Mouse (Mus musculus): ENCODE data around the gene Abhd15. TPM values are rescaled to one million over a fixed set of nuclear protein-coding genes. Genes with fewer than 3 reads are reported as not detected.

The Abhd15 gene
- polyA plus RNA-seq, 1 experiment from 2014 or later = 4.3 TPM

- Histone ChIP-seq H3K27ac (ENCODE audit: low read length) (no peak overlapping the region), H3K4me3 (ENCODE audit: low read depth, low read length) (no peak overlapping the region), H3K4me2 (replicated peaks; ENCODE audit: low read depth, low read length) (no peak overlapping the region), H3K4me1 (ENCODE audit: insufficient read depth, low read depth, low read length) (no peaks in the 10 kb centered on the region), H3K9ac (replicated peaks; ENCODE audit: low read depth) (no peak overlapping the region), H3K9me3 (ENCODE audit: low read length) (no peaks in the 10 kb centered on the region), H3K36me3 (ENCODE audit: insufficient read depth, low read length) (peaks cover 29% of the 10 kb centered on the region), H3K27me3 (replicated peaks; ENCODE audit: insufficient read depth, low read length) (no peaks in the 10 kb centered on the region)
- WGBS = 72% methylated on average over 6 of the region's 6 CpGs
- ATAC-seq (no peak), DNase-seq (ENCODE audit: low spot score) (no peak)
- TF ChIP-seq EP300 (IDR thresholded peaks at IDR 0.05) (no peak), CTCF (IDR thresholded peaks at IDR 0.05) (no peak)
These were observed 8.0 kb upstream of the Abhd15 start for GRCm38 (mm10) chr11:77506941-77507340.

- peaks cover 29% of the 10 kb centered on the region for H3K36me3 ChIP-seq (ENCODE audit: insufficient read depth, low read length)
- H3K4me3 ChIP-seq (ENCODE audit: low read depth, low read length) = no peak overlapping the region
- H3K27ac ChIP-seq (ENCODE audit: low read length) = no peak overlapping the region
- DNase-seq (ENCODE audit: low spot score) (no peak), ATAC-seq (no peak)
- no peak overlapping the region for H3K4me2 ChIP-seq (replicated peaks; ENCODE audit: low read depth, low read length)
- no peak overlapping the region for H3K9ac ChIP-seq (replicated peaks; ENCODE audit: low read depth)
- WGBS = 71% methylated on average over 4 of the region's 4 CpGs
- no peak for TF ChIP-seq CTCF (IDR thresholded peaks at IDR 0.05)
- TF ChIP-seq EP300 (IDR thresholded peaks at IDR 0.05) = no peak
- H3K27me3 ChIP-seq (replicated peaks; ENCODE audit: insufficient read depth, low read length) = no peaks in the 10 kb centered on the region
- H3K4me1 ChIP-seq (ENCODE audit: insufficient read depth, low read depth, low read length) = peaks cover 3% of the 10 kb centered on the region; the same call in 1 of the 2 replicates
- no peaks in the 10 kb centered on the region for H3K9me3 ChIP-seq (ENCODE audit: low read length)
These were observed 7.5 kb upstream of the Abhd15 start for GRCm38 (mm10) chr11:77507426-77507825.

GRCm38 (mm10) chr11:77508068-77509021 lies 6.6 kb upstream of the Abhd15 start:
- no peaks in the 10 kb centered on the region for H3K27me3 ChIP-seq (replicated peaks; ENCODE audit: insufficient read depth, low read length)
- no peak overlapping the region; the same call in 1 of the 2 replicates for H3K9ac ChIP-seq (replicated peaks; ENCODE audit: low read depth)
- H3K9me3 ChIP-seq (ENCODE audit: low read length) = no peaks in the 10 kb centered on the region
- H3K4me2 ChIP-seq (replicated peaks; ENCODE audit: low read depth, low read length) = peak overlapping the region; percentile 71
- peaks cover 24% of the 10 kb centered on the region; the same call in 1 of the 2 replicates for H3K36me3 ChIP-seq (ENCODE audit: insufficient read depth, low read length)
- no peak for TF ChIP-seq EP300 (IDR thresholded peaks at IDR 0.05)
- TF ChIP-seq CTCF (IDR thresholded peaks at IDR 0.05) = peak; percentile 94
- H3K27ac ChIP-seq (ENCODE audit: low read length) = no peak overlapping the region
- ATAC-seq (peak; percentile 76), DNase-seq (ENCODE audit: low spot score) (peak; percentile 92)
- H3K4me3 ChIP-seq (ENCODE audit: low read depth, low read length) = 0 out of 2 replicates have a peak overlapping the region, but pooled peaks have one; percentile 20
- H3K4me1 ChIP-seq (ENCODE audit: insufficient read depth, low read depth, low read length) = peaks cover 5% of the 10 kb centered on the region; the same call in 1 of the 2 replicates
- 19% methylated on average over 48 of the region's 49 CpGs for WGBS

- WGBS = 62% methylated on average over 5 of the region's 5 CpGs
- ATAC-seq (no peak), DNase-seq (ENCODE audit: low spot score) (no peak)
- H3K27me3 ChIP-seq (replicated peaks; ENCODE audit: insufficient read depth, low read length) = 0 out of 2 replicates have a peak, but pooled peaks cover 4% of the 10 kb centered on the region
- no peaks in the 10 kb centered on the region for H3K9me3 ChIP-seq (ENCODE audit: low read length)
- 0 out of 2 replicates have a peak, but pooled peaks cover 9% of the 10 kb centered on the region for H3K36me3 ChIP-seq (ENCODE audit: insufficient read depth, low read length)
- H3K4me1 ChIP-seq (ENCODE audit: insufficient read depth, low read depth, low read length) = peaks cover 23% of the 10 kb centered on the region
- H3K4me2 ChIP-seq (replicated peaks; ENCODE audit: low read depth, low read length) = no peak overlapping the region
- no peak overlapping the region for H3K9ac ChIP-seq (replicated peaks; ENCODE audit: low read depth)
- no peak overlapping the region for H3K27ac ChIP-seq (ENCODE audit: low read length)
- no peak overlapping the region for H3K4me3 ChIP-seq (ENCODE audit: low read depth, low read length)
- TF ChIP-seq EP300 (IDR thresholded peaks at IDR 0.05) (no peak), CTCF (IDR thresholded peaks at IDR 0.05) (no peak)
These were observed 3.6 kb upstream of the Abhd15 start for GRCm38 (mm10) chr11:77511336-77511735.

- Histone ChIP-seq H3K9ac (replicated peaks; ENCODE audit: low read depth) (peak overlapping the region; percentile 46), H3K27ac (ENCODE audit: low read length) (peak overlapping the region; percentile 68), H3K4me3 (ENCODE audit: low read depth, low read length) (peak overlapping the region; percentile 68), H3K36me3 (ENCODE audit: insufficient read depth, low read length) (no peaks in the 10 kb centered on the region), H3K27me3 (replicated peaks; ENCODE audit: insufficient read depth, low read length) (0 out of 2 replicates have a peak, but pooled peaks cover 4% of the 10 kb centered on the region), H3K9me3 (ENCODE audit: low read length) (no peaks in the 10 kb centered on the region), H3K4me2 (replicated peaks; ENCODE audit: low read depth, low read length) (peak overlapping the region; percentile 91), H3K4me1 (ENCODE audit: insufficient read depth, low read depth, low read length) (peaks cover 23% of the 10 kb centered on the region)
- TF ChIP-seq EP300 (IDR thresholded peaks at IDR 0.05) (no peak), CTCF (IDR thresholded peaks at IDR 0.05) (no peak)
- under 1% methylated on average over 58 of the region's 84 CpGs for WGBS
- ATAC-seq (peak; percentile 83), DNase-seq (ENCODE audit: low spot score) (peak; percentile 93)
These were observed 1.8 kb upstream of the Abhd15 start for GRCm38 (mm10) chr11:77512891-77513810.
